Mouse (Mus musculus) heart, adult 9 months (tissue): ENCODE measurements around the gene Bicd2.

Experiments
- DNase-seq, 2 experiments: peaks; one replicate each; pipeline ENCODE4 v3.0.0; 2022; ENCODE audit warnings: low spot score in 2 of 2

Gene Bicd2

GRCm38 (mm10) chr13:49341012-49341830, at the start of gene Bicd2:
Bicd2 (plus strand) TSS chr13:49341585.
- DNase-seq: peak; percentile 97

GRCm38 (mm10) chr13:49291949-49292348, 49.4 kb upstream of the Bicd2 start:
- no peak for DNase-seq

GRCm38 (mm10) chr13:49294108-49294507, 47.3 kb upstream of the Bicd2 start:
- DNase-seq: no peak

GRCm38 (mm10) chr13:49296270-49296669, 45.1 kb upstream of the Bicd2 start:
- no peak for DNase-seq

GRCm38 (mm10) chr13:49298514-49299381, 42.6 kb upstream of the Bicd2 start:
- peak in 1 of 2 experiments; percentile 36 for DNase-seq

GRCm38 (mm10) chr13:49300771-49301170, 40.6 kb upstream of the Bicd2 start:
- no peak for DNase-seq

GRCm38 (mm10) chr13:49306771-49307310, 34.5 kb upstream of the Bicd2 start:
- DNase-seq: no peak

- DNase-seq: peak; percentile 8 to 29
These were observed 33.9 kb upstream of the Bicd2 start for GRCm38 (mm10) chr13:49307311-49307969.

- no peak for DNase-seq
These were observed 33.2 kb upstream of the Bicd2 start for GRCm38 (mm10) chr13:49308206-49308605.

GRCm38 (mm10) chr13:49308861-49309403, 32.5 kb upstream of the Bicd2 start:
- peak; percentile 27 to 67 for DNase-seq

GRCm38 (mm10) chr13:49309501-49309900, 31.9 kb upstream of the Bicd2 start:
- no peak for DNase-seq

GRCm38 (mm10) chr13:49311642-49312041, 29.7 kb upstream of the Bicd2 start:
- DNase-seq: no peak

GRCm38 (mm10) chr13:49316386-49317162, 24.8 kb upstream of the Bicd2 start:
- no peak for DNase-seq

- no peak for DNase-seq
These were observed 23.9 kb upstream of the Bicd2 start for GRCm38 (mm10) chr13:49317508-49317907.

- no peak for DNase-seq
These were observed 23.5 kb upstream of the Bicd2 start for GRCm38 (mm10) chr13:49317914-49318313.

- DNase-seq: peak in 1 of 2 experiments; percentile 12
These were observed 21.3 kb upstream of the Bicd2 start, which contains the start of gene Fgd3 for GRCm38 (mm10) chr13:49320040-49320439. Fgd3 (minus strand) TSS chr13:49320311.

GRCm38 (mm10) chr13:49320514-49320913, 20.9 kb upstream of the Bicd2 start:
- DNase-seq: no peak

- DNase-seq: no peak
These were observed 19.9 kb upstream of the Bicd2 start for GRCm38 (mm10) chr13:49321452-49321851.

GRCm38 (mm10) chr13:49322169-49322568, 19.2 kb upstream of the Bicd2 start:
- DNase-seq: peak in 1 of 2 experiments; percentile 31

GRCm38 (mm10) chr13:49322739-49323138, 18.6 kb upstream of the Bicd2 start:
- no peak for DNase-seq

GRCm38 (mm10) chr13:49324871-49325270, 16.5 kb upstream of the Bicd2 start:
- no peak for DNase-seq
